Mouse (Mus musculus): ENCODE measurements around the gene Lin52.

DNA sequence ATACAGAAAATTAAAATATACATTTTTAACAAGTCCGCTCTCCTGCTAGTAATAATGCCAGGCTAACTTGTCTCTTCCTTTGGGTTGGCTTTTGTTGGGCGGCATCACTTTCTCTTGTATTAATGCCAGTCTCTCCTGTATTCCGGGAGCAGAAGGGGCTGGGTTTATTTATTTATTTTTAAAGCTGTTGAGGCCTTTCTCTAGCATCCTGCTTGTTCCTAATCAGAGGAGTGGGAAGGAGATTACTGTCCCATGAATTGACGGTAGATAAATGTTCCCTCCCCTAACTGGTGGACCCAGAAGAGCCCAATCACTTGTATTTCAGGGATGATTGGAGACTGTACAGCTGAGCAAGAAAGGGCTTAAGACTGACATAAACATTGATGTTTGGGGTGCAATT, 50.1 kb downstream of the Lin52 start:
- TF ChIP-seq CTCF (IDR thresholded peaks at IDR 0.05; ENCODE audit: borderline replicate concordance, insufficient read depth, low read depth, low read length) (no peak), POLR2A (IDR thresholded peaks at IDR 0.05; ENCODE audit: borderline replicate concordance, insufficient read depth, low read length) (no peak)

Data from cerebellum, adult 2 months (tissue).